Mouse (Mus musculus): ENCODE data around the gene Tubg1. TPM values are rescaled to one million over a fixed set of nuclear protein-coding genes. Genes with fewer than 3 reads are reported as not detected.

Gene Tubg1
- total RNA-seq, 1 experiment from 2014 or later, result 42.1 TPM

GRCm38 (mm10) chr11:101164677-101165580, 45.2 kb downstream of the Tubg1 start:
- DNase-seq, result no peak

DNA sequence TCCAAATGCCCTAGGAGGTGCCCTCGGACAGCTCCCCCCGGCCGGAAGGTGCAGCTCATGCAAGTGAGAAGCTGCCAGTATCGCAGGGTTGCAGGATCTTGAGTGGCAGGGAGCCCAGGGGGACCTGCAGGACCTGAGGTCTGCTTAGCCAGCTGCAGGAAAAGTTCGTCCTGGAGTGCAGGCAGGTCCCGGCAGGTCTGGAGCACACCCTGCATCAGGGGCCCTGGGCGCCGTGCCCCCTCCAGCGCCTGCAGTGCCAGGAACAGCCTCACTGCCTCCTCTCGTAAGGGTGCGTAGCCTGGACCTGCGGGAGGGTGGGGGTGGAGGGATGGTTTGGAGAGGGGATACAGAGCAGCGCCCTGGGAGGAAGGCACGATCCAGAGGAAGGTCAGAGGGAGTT, 46.6 kb downstream of the Tubg1 start:
- no peak for DNase-seq

- DNase-seq, result no peak
These were observed 47.6 kb downstream of the Tubg1 start for GRCm38 (mm10) chr11:101167211-101167962.

- DNase-seq, result no peak
These were observed 48.2 kb downstream of the Tubg1 start for GRCm38 (mm10) chr11:101167963-101168300.

GRCm38 (mm10) chr11:101168301-101168980, 48.7 kb downstream of the Tubg1 start:
- peak; percentile 68 for DNase-seq

- peak; percentile 28 for DNase-seq
These were observed 49.8 kb downstream of the Tubg1 start for GRCm38 (mm10) chr11:101169301-101170107.

DNA sequence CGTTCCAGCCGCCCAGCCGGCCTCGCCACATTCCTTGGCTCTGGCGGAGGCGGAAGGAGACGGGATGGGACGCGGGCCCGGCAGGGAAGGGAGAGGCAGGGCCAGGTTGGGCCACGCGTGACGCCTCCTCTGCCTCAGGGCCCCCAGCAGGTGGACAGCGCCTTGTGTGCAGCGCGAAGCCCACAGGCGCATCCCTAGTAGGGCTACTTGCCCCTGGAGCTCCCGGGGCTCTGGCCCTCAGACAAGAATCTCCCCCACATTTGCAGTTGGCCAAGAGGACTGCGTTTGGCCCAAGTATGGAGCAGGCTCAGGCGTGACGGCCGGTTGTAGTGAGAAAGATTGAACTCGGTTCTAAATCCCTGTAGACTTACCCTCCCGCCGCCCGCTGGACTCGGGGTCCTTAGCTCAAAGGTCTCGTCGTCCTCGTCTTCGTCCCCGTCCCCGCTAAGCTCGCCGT, 50.6 kb downstream of the Tubg1 start, which contains the start of gene Cntnap1:
Cntnap1 (plus strand) TSS at position 170 of the 457 bp plus-strand sequence.
- DNase-seq, result peak; percentile 73

DNA sequence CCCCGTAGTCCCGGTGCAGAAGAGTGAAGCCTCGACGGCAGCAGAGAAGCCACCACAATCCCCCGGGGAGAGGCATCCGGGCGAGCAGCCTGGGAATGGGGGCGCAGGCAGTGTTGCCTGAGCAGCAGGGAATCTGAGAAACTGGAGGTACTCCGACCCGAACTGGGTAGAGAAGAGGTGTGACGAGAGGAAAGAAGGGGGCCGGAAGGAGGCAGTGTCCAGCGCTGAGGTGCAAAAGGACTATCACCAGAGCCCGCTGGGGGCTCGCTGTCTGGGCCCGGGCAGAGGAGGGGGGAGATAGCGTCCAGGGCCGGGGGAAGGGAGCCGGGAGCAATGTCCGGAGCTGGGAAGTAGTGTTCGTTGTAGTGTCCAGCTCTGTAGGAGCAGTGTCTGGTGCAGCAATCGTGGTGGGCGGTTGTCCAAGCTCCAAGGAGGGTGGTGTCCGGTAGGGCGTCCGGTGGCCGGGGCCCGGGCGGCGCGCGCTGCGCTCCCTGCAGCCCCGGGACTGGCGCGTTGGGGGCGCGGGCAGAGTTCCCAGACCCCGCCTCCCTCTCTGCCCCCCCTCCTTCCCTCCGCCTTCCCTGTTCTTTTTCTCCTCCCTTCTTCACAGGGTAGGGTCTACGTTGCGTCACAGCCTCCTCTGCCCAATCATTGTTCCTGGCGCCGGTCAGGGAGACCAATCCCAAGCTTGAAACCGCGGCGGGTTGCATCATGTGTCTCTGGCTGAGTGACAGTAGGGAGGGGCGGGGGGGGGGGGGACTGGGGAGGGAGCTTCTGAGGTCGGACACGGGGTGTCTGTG, 51.3 kb downstream of the Tubg1 start, which contains the start of gene Plekhh3:
Plekhh3 (minus strand) TSS at position 541 of the 800 bp plus-strand sequence.
- DNase-seq, result peak; percentile 91

GRCm38 (mm10) chr11:101171721-101172433, 52.1 kb downstream of the Tubg1 start:
- peak; percentile 80 for DNase-seq

DNA sequence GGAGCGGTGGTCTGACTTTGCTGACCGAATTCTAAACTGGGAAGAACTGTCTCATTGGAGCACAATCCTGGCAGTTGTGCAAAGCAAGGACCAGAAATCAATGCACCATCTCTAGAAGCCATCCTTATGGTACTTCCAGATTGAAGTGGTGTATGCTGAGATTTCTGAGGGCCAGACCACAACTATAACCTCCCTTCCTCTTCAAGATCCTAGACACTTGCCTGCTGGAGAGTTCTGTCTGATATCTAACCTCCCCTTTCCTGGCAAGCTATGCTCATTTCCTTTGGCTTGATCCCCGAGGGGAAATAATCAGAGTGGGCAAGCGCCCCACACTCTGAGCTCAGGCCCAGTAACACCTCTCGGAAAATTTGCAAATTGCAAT, 52.7 kb downstream of the Tubg1 start:
- no peak for DNase-seq

DNA sequence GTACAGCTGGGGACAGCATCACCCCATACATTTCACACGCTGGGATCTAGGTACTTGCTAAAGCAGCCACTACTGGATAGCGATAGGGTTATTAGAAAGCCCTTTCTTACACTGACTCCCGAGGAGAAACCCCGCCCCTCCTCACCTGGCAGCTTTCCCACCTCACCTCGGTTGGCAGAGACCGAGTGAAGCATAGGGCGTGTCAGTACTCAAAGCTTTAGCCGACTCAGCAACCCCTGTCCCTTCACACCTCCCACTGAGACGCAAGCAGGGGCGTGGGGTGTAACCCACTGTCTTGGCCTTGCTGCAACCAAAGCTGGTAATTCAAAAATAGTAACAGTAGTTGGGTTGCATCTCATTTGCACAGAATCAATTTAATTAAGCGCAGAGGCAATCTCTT, 53.4 kb downstream of the Tubg1 start:
- no peak for DNase-seq

GRCm38 (mm10) chr11:101173631-101174388, 54.1 kb downstream of the Tubg1 start:
- DNase-seq, result peak; percentile 76

DNA sequence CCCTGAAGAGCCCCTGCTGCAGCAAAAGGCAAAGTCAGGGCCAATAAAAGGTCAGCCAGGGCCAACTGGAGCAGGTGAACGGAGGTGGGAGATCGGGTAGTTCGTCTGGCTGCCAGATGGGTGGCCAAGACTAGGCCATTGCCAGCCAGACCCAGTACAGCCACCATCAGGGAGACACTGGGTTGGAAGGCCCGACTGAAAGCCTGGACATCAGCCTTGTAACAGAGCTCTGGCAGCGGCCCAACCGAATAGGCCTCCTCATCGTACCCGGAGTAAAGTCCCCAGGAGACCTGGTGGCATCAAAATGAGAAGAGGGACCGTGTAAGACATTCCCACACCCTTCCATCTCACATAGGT, 54.6 kb downstream of the Tubg1 start:
- DNase-seq, result peak; percentile 43

GRCm38 (mm10) chr11:101174851-101175628, 55.3 kb downstream of the Tubg1 start, which contains the start of gene Ccr10:
Ccr10 (minus strand) TSS chr11:101175443.
- DNase-seq, result no peak

- no peak for DNase-seq
These were observed 55.9 kb downstream of the Tubg1 start for GRCm38 (mm10) chr11:101175636-101176116.

Data from adrenal gland, postnatal 25 days (tissue).